Mouse (Mus musculus): ENCODE data around the gene Gm19345. TPM values are rescaled to one million over a fixed set of nuclear protein-coding genes. Genes with fewer than 3 reads are reported as not detected.

Gene Gm19345
- total RNA-seq, 2 experiments from 2014 or later, result not detected

DNA sequence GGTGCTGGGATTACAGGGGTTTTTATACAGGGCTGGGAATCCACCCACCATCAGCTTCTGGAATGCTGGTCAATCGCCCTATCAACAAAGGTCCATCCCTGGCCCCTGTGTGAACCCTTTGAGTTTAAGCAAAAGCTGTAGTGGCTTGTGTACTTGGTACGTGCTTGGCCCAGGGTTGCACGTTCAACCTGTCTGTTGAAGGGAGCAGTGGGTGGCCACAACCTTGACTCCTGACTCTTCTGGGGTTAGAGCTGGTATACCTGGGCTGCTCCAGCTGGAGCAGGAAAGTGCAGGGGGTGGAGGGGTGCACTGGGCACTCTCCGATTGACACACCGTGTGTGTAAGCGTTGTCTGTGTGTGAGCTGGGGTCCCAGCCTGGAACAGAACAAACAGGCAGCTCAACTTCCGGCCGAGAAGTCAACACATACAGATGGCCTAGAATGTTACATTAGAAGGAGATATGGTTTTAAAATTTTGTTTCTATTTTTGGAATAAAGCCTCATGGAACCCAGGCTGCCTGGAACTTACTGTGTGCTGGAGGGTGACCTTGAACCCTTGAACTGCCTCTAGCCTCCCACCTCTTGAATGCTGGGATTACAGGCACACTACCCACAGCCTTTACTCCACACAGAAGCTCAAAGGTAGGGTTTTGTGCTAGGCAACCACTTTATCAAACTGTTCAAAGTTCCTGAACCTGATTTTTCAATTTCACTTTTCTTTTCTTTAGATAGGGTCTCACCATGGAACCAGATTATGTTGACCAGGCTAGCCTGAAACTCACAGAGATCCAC, 13.6 kb downstream of the Gm19345 start:
- no peak for ATAC-seq (replicated peaks; ENCODE audit: low FRiP score, poor library complexity, severe bottlenecking)

DNA sequence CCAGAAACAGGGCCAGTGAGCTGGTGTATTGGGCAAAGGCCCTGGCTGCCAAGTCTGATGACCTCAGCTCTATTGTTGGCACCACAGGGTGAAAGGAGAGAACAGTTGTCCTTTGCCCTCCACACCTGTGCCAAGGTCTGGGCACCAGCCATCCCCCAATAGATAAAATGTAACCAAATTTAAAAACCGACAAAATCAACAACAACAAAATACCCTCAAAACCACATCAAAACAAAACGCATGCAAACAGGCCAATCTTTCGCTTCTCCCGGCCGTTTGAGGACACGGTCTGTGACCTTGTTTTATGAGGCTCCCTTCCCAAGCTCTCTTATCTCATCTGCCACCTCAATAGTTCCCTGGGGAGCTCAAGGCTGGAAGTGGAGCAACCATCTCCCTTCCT, 14.7 kb downstream of the Gm19345 start:
- ATAC-seq (replicated peaks; ENCODE audit: low FRiP score, poor library complexity, severe bottlenecking), result no peak

DNA sequence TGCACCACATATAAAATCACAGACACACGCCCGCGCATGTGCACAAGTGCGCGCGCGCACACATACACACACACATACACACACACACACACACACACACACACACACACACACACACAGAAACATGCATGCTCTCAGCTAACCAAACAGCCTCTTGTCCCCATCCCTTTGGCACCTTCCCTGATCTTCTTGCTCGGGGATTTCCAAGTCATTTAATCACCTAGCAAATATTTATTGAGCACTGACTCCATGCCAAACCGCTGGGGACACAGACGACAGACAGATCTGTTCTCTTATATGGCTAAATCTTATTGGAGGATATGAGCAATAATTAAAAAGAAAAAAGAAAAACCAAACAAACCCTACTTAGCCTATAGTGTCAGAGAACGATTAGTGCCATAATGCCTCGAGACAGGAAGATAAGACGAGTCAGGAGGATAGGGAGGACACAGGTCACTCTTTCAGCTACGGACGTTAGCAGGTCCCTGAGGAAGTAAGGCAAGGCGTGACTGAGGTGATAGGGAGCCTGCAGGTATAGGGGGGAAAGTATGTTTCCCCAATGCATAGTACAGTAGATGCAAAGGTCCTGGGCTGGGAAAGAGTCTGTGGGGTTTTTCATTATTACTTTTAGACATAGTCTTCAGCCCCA, 16.1 kb downstream of the Gm19345 start:
- ATAC-seq (replicated peaks; ENCODE audit: low FRiP score, poor library complexity, severe bottlenecking), result no peak

DNA sequence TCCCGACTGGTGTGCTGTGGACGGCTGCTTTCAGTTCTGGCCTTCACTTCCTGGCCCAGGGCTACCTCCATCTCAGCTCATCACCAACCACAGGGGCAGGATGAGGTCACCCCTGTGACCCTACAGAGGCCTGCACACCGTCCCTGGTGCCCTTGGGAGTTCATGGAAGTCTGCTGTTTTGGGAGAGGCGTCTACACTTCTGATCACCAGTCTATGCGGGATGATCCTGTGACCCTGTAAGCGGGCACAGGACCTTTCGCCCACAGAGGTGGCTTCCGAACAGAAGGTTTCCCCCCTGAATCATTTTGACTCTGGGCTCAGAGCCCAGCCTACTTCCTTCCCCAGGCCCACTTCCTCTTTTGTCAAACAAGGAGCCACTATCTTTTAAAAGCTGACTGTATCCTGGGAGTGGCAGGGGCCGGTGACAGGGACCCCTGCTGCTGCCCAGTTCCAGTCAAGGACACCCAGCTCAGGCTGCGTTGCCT, 19.4 kb downstream of the Gm19345 start:
- ATAC-seq (replicated peaks; ENCODE audit: low FRiP score, poor library complexity, severe bottlenecking), result no peak

DNA sequence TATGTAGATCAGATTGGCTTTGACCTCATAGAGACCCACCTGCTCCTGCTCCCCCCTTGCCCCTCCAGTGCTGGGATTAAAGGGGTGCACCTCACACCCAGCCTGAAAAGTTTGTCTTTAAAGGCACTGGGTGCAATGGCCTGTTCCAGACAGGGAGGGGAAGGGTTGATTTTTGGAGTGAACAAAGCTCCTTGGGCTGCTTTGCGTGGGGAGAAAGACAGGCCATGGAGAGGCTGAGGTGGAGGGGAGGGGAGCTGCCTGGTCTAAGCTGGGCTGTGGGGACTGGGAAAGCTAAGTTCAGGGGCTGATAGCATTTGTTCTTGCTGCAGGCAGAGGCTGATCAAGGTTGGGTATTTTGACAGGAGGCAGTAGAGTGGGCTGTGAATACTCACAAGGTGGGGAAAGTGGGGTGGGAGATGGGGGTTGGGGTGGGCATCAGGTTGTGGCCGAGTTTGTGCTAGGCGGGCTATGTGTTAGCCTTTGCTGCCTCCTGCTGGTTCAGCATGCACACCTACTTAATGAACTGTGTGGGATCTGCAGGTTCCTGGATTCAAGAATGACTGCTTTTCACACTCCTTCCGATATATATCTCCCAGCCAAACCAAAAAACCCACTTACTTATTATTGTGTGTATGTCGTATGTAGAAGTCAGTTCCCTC, 20.3 kb downstream of the Gm19345 start:
- no peak for ATAC-seq (replicated peaks; ENCODE audit: low FRiP score, poor library complexity, severe bottlenecking)

DNA sequence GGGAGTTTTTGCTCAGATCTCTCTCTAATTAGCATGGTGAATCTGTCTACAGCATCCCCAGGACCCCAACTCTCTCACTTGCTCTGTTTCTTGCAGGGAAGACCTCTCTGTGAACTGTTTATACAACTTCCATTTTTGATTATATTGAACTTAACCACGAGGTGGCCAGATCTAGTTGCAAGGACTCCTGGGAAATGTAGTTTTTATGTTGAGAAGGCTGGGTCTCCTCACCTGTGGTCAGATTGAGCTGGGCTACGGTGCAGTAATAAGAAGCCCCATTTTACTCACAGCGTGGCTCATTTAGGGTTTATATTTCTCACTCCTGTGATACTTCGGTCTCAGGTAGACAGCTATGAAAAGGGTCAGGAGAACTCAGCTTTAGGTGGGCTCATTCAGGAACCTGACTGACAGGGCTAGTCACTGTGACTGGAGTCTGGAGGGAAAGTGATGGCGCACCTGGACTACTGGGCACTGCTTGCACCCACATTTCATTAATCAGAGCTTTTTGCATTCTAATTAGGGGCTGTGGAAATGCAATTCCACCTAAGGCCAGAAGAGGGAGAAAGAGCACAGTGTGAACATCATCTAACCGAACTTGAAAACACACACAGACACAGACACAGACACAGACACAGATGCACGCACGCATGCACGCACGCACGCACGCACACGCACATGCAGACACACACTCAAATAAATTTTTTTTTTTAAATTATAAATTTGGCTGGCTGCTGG, 24.3 kb downstream of the Gm19345 start:
- ATAC-seq (replicated peaks; ENCODE audit: low FRiP score, poor library complexity, severe bottlenecking), result no peak

DNA sequence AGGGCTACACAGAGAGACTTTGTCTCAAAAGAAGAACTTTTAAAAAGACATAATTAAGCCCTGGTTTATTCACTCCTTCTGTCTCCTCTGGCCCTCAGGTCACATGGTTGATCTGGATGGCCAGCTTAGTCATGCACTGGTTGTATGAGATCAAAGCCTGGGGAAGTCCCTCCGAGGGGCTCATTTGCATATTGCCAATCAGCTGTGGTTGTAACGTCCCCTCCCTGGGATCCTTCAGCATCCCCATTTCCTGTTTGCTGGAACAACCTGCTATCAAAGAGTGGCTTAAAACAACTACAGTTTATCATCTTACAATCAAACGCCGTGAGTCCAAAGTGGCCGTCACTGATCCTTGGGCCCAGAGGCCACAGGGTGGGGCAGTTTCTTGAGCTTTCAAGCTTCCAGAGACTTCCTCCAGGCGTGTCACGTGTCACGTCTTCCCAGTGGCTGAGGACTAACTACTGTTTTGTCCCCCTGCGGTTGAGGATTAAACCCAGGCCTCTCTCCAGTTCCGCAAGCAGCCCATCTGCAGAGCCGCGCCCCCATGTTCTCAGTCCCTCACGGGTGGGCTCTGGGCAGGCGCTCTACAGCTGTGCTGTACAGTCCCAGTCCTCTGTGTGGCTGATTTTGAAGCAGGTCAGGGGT, 25.1 kb downstream of the Gm19345 start:
- ATAC-seq (replicated peaks; ENCODE audit: low FRiP score, poor library complexity, severe bottlenecking), result no peak

DNA sequence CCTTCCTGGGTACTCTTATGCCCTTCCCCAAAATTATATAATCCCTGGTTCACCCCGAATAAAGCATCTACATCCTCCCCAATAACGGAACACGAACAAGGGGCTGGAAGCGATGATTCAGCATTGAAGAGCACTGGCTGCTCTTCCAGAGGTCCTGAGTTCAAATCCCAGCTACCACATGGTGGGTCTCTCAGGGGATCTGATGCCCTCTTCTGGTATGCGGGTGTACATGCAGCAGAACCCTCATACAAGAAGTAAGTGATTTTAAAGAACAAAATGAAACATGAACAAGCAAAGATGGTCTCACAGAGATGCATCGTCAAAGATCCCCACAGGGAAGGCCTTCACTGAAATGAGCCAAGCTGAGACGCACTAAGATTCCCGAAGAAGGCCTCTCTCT, 29.0 kb downstream of the Gm19345 start:
- ATAC-seq (replicated peaks; ENCODE audit: low FRiP score, poor library complexity, severe bottlenecking), result no peak

DNA sequence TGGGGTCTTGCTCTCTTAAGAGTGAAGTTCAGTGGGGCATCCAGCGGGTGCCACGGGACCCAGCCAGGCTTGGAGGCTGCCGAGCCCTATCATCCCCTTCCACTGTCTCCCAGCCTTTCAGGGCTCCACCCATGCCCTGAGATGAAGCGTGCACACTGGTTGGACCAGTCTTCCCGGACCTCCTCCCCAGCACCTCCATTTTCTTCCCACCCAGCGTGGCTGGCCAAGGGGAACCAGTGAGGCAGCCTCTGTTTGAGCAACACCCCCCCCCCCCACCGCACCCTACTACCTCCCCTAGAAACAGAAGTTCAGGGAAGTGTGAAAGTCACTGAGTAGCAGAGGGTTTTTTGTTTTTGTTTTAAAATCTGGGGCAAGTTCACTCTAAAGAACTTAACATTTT, 36.0 kb downstream of the Gm19345 start, which contains the start of gene Ceacam19:
Ceacam19 (minus strand) TSS at position 117 of the 400 bp plus-strand sequence.
- no peak for ATAC-seq (replicated peaks; ENCODE audit: low FRiP score, poor library complexity, severe bottlenecking)

DNA sequence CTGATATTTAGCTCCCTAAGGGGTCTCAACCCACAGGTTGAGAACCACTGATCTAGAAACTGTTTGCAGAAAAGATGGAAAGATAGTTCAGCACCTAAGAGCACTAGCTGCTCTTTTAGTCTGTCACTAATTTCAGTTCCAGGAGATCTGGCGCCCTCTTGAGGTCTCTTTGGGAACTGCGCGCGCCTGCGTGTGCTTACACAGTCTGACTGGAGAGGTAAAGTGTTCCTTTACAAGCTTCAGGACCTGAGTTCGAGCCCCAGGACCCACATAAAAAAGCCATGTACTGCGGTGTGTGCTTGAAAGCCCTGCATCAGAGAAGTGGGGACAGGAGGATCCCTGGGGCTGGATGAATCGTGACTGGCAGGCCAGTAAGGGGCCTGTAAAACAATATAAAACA, 38.1 kb downstream of the Gm19345 start:
- no peak for ATAC-seq (replicated peaks; ENCODE audit: low FRiP score, poor library complexity, severe bottlenecking)

Other genes with a start within 250 kb of the Gm19345 start
- 0.96 and 2.3 TPM in 2 replicates for gene Clasrp, start 247.5 kb upstream of the Gm19345 start, total RNA-seq (2015; ENCODE audit: low replicate concordance)
- gene Clasrp, start 247.5 kb upstream of the Gm19345 start, total RNA-seq (2017; ENCODE audit: low replicate concordance), result 14.9 and 21.9 TPM in 2 replicates
- gene Relb, start 222.6 kb upstream of the Gm19345 start, total RNA-seq (2015; ENCODE audit: low replicate concordance), result 1.5 TPM in 1 of 2 replicates, not detected in the other
- 0.68 and 2.2 TPM in 2 replicates for gene Relb, start 222.6 kb upstream of the Gm19345 start, total RNA-seq (2017; ENCODE audit: low replicate concordance)
- 10.0 and 23.2 TPM in 2 replicates for gene Clptm1, start 187.0 kb upstream of the Gm19345 start, total RNA-seq (2015; ENCODE audit: low replicate concordance)
- gene Clptm1, start 187.0 kb upstream of the Gm19345 start, total RNA-seq (2017; ENCODE audit: low replicate concordance), result 12.0 and 15.7 TPM in 2 replicates
- gene Apoc2, start 174.1 kb upstream of the Gm19345 start, total RNA-seq (2015; ENCODE audit: low replicate concordance), result 10.4 and 16.1 TPM in 2 replicates
- 4.7 and 8.3 TPM in 2 replicates for gene Apoc2, start 174.1 kb upstream of the Gm19345 start, total RNA-seq (2017; ENCODE audit: low replicate concordance)
- gene Gm44805, start 170.6 kb upstream of the Gm19345 start, total RNA-seq (2015; ENCODE audit: low replicate concordance), result not detected in 2 replicates
- gene Gm44805, start 170.6 kb upstream of the Gm19345 start, total RNA-seq (2017; ENCODE audit: low replicate concordance), result not detected in 2 replicates
- gene Apoc4, start 170.5 kb upstream of the Gm19345 start, total RNA-seq (2015; ENCODE audit: low replicate concordance), result not detected in 2 replicates
- gene Apoc4, start 170.5 kb upstream of the Gm19345 start, total RNA-seq (2017; ENCODE audit: low replicate concordance), result not detected in 2 replicates
- gene Apoc1, start 159.3 kb upstream of the Gm19345 start, total RNA-seq (2015; ENCODE audit: low replicate concordance), result 5.8 TPM in 1 of 2 replicates, not detected in the other
- gene Apoc1, start 159.3 kb upstream of the Gm19345 start, total RNA-seq (2017; ENCODE audit: low replicate concordance), result 3.6 TPM in 1 of 2 replicates, not detected in the other
- 53.0 and 57.3 TPM in 2 replicates for gene Apoe, start 152.8 kb upstream of the Gm19345 start, total RNA-seq (2015; ENCODE audit: low replicate concordance)
- 220 and 224 TPM in 2 replicates for gene Apoe, start 152.8 kb upstream of the Gm19345 start, total RNA-seq (2017; ENCODE audit: low replicate concordance)
- 6.5 and 8.2 TPM in 2 replicates for gene Tomm40, start 136.6 kb upstream of the Gm19345 start, total RNA-seq (2015; ENCODE audit: low replicate concordance)
- gene Tomm40, start 136.6 kb upstream of the Gm19345 start, total RNA-seq (2017; ENCODE audit: low replicate concordance), result 3.4 and 9.6 TPM in 2 replicates
- not detected in 2 replicates for gene Nectin2, start 101.5 kb upstream of the Gm19345 start, total RNA-seq (2015; ENCODE audit: low replicate concordance)
- 1.0 TPM in 1 of 2 replicates, not detected in the other for gene Nectin2, start 101.5 kb upstream of the Gm19345 start, total RNA-seq (2017; ENCODE audit: low replicate concordance)
- gene Bcam, start 81.0 kb upstream of the Gm19345 start, total RNA-seq (2015; ENCODE audit: low replicate concordance), result not detected in 2 replicates
- gene Bcam, start 81.0 kb upstream of the Gm19345 start, total RNA-seq (2017; ENCODE audit: low replicate concordance), result not detected in 2 replicates
- not detected in 2 replicates for gene Cblc, start 55.2 kb upstream of the Gm19345 start, total RNA-seq (2015; ENCODE audit: low replicate concordance)
- not detected in 2 replicates for gene Cblc, start 55.2 kb upstream of the Gm19345 start, total RNA-seq (2017; ENCODE audit: low replicate concordance)
- gene Bcl3, start 29.2 kb upstream of the Gm19345 start, total RNA-seq (2015; ENCODE audit: low replicate concordance), result 14.8 TPM in 1 of 2 replicates, not detected in the other
- 0.84 and 1.5 TPM in 2 replicates for gene Bcl3, start 29.2 kb upstream of the Gm19345 start, total RNA-seq (2017; ENCODE audit: low replicate concordance)
- 0.38 TPM in 1 of 2 replicates, not detected in the other for gene Ceacam16, start 9.3 kb downstream of the Gm19345 start, total RNA-seq (2015; ENCODE audit: low replicate concordance)
- not detected in 2 replicates for gene Ceacam16, start 9.3 kb downstream of the Gm19345 start, total RNA-seq (2017; ENCODE audit: low replicate concordance)
- gene Ceacam19, start 36.0 kb downstream of the Gm19345 start, total RNA-seq (2015; ENCODE audit: low replicate concordance), result not detected in 2 replicates
- gene Ceacam19, start 36.0 kb downstream of the Gm19345 start, total RNA-seq (2017; ENCODE audit: low replicate concordance), result 0.28 TPM in 1 of 2 replicates, not detected in the other
- 0.42 TPM in 1 of 2 replicates, not detected in the other for gene Pvr, start 69.2 kb downstream of the Gm19345 start, total RNA-seq (2015; ENCODE audit: low replicate concordance)
- gene Pvr, start 69.2 kb downstream of the Gm19345 start, total RNA-seq (2017; ENCODE audit: low replicate concordance), result 1.9 TPM in 1 of 2 replicates, not detected in the other
- not detected in 2 replicates for gene Igsf23, start 98.8 kb downstream of the Gm19345 start, total RNA-seq (2015; ENCODE audit: low replicate concordance)
- not detected in 2 replicates for gene Igsf23, start 98.8 kb downstream of the Gm19345 start, total RNA-seq (2017; ENCODE audit: low replicate concordance)
- gene Ceacam20, start 113.4 kb downstream of the Gm19345 start, total RNA-seq (2015; ENCODE audit: low replicate concordance), result not detected in 2 replicates
- not detected in 2 replicates for gene Ceacam20, start 113.4 kb downstream of the Gm19345 start, total RNA-seq (2017; ENCODE audit: low replicate concordance)
- gene Nlrp9b, start 139.5 kb downstream of the Gm19345 start, total RNA-seq (2015; ENCODE audit: low replicate concordance), result not detected in 2 replicates
- not detected in 2 replicates for gene Nlrp9b, start 139.5 kb downstream of the Gm19345 start, total RNA-seq (2017; ENCODE audit: low replicate concordance)
- gene Vmn1r91, start 247.7 kb downstream of the Gm19345 start, total RNA-seq (2015; ENCODE audit: low replicate concordance), result not detected in 2 replicates
- not detected in 2 replicates for gene Vmn1r91, start 247.7 kb downstream of the Gm19345 start, total RNA-seq (2017; ENCODE audit: low replicate concordance)